Mouse (Mus musculus) intestine, postnatal 0 days (tissue): ENCODE results near the gene Ces1b. TPM values are rescaled to one million over a fixed set of nuclear protein-coding genes. Genes with fewer than 3 reads are reported as not detected.

ENCODE experiments used
- ATAC-seq: fragments of 200-750 bp; cut with Nextera tagmentation; 2 replicates; pipeline ENCODE4 v1.8.0; 2017; ENCODE audit warnings: mild to moderate bottlenecking, moderate TSS enrichment, moderate library complexity
- H3K27ac ChIP-seq: fragments of 300-500 bp; sonication (generic); 2 replicates; pipeline ENCODE4 v1.5.1; 2014; ENCODE audit warnings: mild to moderate bottlenecking, low read depth, low read length, moderate library complexity
- H3K27me3 ChIP-seq: fragments of 300-500 bp; sonication (generic); replicated peaks from 2 replicates; pipeline ENCODE4 v1.6.1; 2014; ENCODE audit warnings: low read length, mixed read lengths; ENCODE audit not compliant: control insufficient read depth, insufficient read depth
- H3K36me3 ChIP-seq: fragments of 300-500 bp; sonication (generic); 2 replicates; pipeline ENCODE4 v1.6.1; 2014; ENCODE audit warnings: mild to moderate bottlenecking, moderate library complexity; ENCODE audit not compliant: control insufficient read depth, insufficient read depth
- H3K4me1 ChIP-seq: fragments of 300-500 bp; sonication (generic); replicated peaks from 2 replicates; pipeline ENCODE4 v1.6.1; 2014; ENCODE audit warnings: antibody characterized with exemption, low read length, mixed read lengths; ENCODE audit not compliant: control insufficient read depth, insufficient read depth
- H3K4me2 ChIP-seq: fragments of 300-500 bp; sonication (generic); replicated peaks from 2 replicates; pipeline ENCODE4 v1.6.1; 2014; ENCODE audit warnings: low read depth, mild to moderate bottlenecking, moderate library complexity
- H3K4me3 ChIP-seq: fragments of 300-500 bp; sonication (generic); 2 replicates; pipeline ENCODE4 v1.5.1; 2014; ENCODE audit warnings: low read depth, low read length
- H3K9ac ChIP-seq: fragments of 300-500 bp; sonication (generic); 2 replicates; pipeline ENCODE4 v1.6.1; 2014; ENCODE audit warnings: mild to moderate bottlenecking, low read depth, low read length
- H3K9me3 ChIP-seq: fragments of 300-500 bp; sonication (generic); 2 replicates; pipeline ENCODE4 v1.6.1; 2016; ENCODE audit warnings: mixed run types; ENCODE audit not compliant: control insufficient read depth
- CTCF ChIP-seq: sonication (generic); IDR thresholded peaks from 2 replicates; pipeline ENCODE4 v1.5.1; 2016; ENCODE audit warnings: low read depth, mild to moderate bottlenecking, control low read depth, antibody characterized with exemption, moderate library complexity
- WGBS: fragments of 180-500 bp; shearing (Covaris S2); extraction: QIAGEN DNeasy Blood & Tissue Kit; methylation state at CpG from one replicate; pipeline ENCODE4 v1.1.7; 2014; 5-methylcytosine and 5-hydroxymethylcytosine counted together
- polyA plus RNA-seq: library from polyadenylated mRNA; unstranded; fragments of >200 nt; fragmentation: Nextera tagmentation; extraction: Ambion mirVana; gene quantifications from 2 replicates; pipeline ENCODE4 v1.2.1, GENCODE M21; 2015

The Ces1b gene
- 0.10 TPM in 1 of 2 replicates, not detected in the other for polyA plus RNA-seq

DNA sequence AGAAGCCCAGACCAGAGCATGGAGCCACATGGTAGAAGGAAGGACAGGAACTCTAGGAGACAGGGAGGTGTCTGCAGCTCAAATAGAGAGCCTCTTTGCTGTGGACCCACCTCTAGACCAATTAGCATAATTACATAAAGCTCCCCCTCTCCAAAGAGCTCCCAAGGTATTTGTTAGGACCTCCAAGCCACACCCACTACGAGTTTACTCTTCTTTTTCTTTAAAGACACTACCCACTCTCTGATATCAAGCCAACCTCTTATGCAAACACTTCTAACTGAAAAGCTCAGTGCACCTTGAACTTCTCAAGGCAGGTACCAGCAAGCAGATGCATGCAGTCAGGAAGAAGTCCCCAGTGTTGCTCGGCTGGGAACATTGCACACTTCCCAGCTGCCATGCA lies at the start of gene Ces1b:
Gene Ces1b (minus strand): TSS at position 131 of the 400 bp plus-strand sequence.
- Histone ChIP-seq H3K27me3 (no peaks in the 10 kb centered on the region), H3K9ac (no peak within 1 kb of the TSS), H3K4me3 (no peak within 1 kb of the TSS), H3K36me3 (no peaks in the 10 kb centered on the region), H3K27ac (no peak within 1 kb of the TSS), H3K9me3 (no peaks in the 10 kb centered on the region), H3K4me2 (no peak within 1 kb of the TSS), H3K4me1 (no peaks in the 10 kb centered on the region)
- no peak for ATAC-seq
- TF ChIP-seq CTCF: no peak
- 23% methylated on average over 2 of the region's 2 CpGs for WGBS

DNA sequence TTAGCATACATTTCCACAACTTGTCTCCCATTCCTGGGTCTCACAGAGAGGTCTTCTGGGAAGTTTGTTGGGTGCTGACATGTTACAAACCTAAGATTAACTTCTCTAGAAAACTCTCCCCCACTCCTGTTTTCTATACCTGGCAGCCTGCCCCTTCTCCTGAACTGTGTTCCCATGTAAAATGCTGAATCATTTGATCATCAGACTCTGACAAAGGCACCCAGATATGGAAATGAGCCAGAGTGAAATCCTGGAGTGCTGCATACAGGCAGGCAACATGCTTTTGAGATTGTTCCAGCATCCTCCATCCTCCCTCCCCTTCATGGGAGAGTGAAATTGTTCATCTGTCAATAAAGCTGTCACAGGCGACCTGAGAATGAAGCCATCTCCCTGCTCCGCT lies 46.7 kb upstream of the Ces1b start:
- H3K36me3 ChIP-seq: no peaks in the 10 kb centered on the region
- no peak overlapping the region for H3K4me3 ChIP-seq
- H3K27ac ChIP-seq: no peak overlapping the region
- no peaks in the 10 kb centered on the region for H3K9me3 ChIP-seq
- H3K4me2 ChIP-seq: no peak overlapping the region
- TF ChIP-seq CTCF: no peak
- no peaks in the 10 kb centered on the region for H3K4me1 ChIP-seq
- no peak for ATAC-seq
- no peak overlapping the region for H3K9ac ChIP-seq
- WGBS: 74% methylated on average over 2 of the region's 2 CpGs
- no peaks in the 10 kb centered on the region for H3K27me3 ChIP-seq

DNA sequence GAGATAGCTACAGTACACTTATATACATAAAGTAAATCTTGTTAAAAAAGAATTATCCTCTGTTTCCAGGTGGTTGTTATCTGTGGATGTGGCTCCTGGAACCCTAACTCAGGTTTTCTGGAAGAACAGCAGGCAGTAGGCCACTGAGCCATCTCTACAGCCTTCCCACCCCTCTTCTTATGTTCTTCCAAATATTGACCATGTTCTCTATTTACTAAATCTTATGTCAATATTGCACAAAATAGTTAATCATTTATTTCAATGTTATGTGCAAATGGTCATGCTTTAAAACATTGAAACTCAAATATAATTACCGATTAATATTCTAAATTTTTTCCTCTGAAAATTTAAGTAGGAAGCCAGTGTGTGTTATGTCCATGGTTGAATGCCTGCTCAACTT lies 42.2 kb upstream of the Ces1b start:
- Histone ChIP-seq H3K9me3 (no peaks in the 10 kb centered on the region), H3K36me3 (no peaks in the 10 kb centered on the region), H3K27ac (no peak overlapping the region), H3K9ac (no peak overlapping the region), H3K4me3 (no peak overlapping the region), H3K27me3 (no peaks in the 10 kb centered on the region), H3K4me1 (no peaks in the 10 kb centered on the region), H3K4me2 (no peak overlapping the region)
- no peak for TF ChIP-seq CTCF
- no peak for ATAC-seq
- 91% methylated on average over 1 of the region's 1 CpGs for WGBS

DNA sequence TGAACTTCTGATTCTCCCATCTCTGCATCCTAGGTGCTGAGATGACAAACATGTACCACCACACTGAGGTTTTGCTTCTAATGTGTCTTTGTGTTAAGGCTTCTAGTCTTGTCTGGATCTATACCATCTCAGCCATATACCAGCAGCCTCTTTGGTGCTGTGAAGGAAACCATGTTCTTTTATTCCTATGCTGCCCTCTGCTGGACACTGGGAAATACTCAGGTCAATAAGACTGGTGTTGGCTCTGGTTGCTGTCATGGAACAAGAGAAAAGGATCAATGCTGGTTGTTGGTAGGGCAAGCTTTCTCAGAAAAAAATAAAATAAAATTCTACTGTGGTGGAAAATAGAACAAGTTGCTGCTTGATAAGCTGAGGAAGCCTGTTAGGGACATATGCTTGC lies 15.6 kb upstream of the Ces1b start:
- Histone ChIP-seq H3K27me3 (no peaks in the 10 kb centered on the region), H3K9ac (no peak overlapping the region), H3K9me3 (no peaks in the 10 kb centered on the region), H3K4me2 (no peak overlapping the region), H3K36me3 (no peaks in the 10 kb centered on the region), H3K27ac (no peak overlapping the region), H3K4me1 (no peaks in the 10 kb centered on the region), H3K4me3 (no peak overlapping the region)
- peak; percentile 78 for TF ChIP-seq CTCF
- ATAC-seq: no peak

DNA sequence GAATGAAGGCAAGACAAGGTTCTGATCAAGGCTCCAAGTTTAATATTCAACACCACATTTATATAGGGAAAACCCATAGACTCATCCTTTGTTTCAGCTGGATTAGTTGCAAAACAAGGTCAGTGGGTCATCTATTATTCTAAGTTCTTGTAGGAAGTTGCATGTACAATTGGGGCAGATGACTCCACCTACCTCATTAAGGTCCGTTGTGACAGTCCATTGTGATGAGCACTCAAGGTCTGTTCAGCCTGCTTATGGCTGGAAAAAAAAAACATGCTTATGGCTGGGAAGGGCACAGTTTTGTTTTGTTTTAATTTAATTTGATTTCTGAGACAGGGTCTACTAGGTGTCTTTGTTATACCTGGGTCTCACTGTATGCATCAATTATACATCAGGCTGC lies 11.5 kb upstream of the Ces1b start:
- no peaks in the 10 kb centered on the region for H3K9me3 ChIP-seq
- no peaks in the 10 kb centered on the region for H3K27me3 ChIP-seq
- WGBS: 37% methylated on average over 1 of the region's 1 CpGs

DNA sequence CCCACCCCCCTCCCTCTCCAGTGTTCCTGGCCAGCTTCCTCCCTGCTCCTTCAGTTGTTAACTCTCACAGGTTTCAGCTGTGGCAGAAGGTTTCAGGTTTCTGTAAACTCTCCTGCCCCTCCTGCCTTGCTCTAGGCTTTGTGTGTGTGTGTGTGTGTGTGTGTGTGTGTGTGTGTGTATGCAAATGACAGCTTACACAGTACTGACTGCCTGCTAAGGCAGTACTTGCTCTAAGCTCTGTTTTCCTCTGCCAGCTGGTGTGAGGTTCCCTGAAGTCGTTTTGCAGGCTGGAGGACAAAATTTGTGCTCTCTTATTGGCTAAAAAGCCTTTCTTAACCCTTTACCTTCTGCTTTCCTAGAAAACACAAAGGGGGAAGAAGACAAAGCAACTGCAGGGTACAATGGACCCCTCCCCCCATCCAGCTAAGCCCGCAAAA lies 8.9 kb upstream of the Ces1b start:
- no peaks in the 10 kb centered on the region for H3K9me3 ChIP-seq

More for the DNA sequence above, 11.5 kb upstream of the Ces1b start:
- no peak overlapping the region for H3K4me3 ChIP-seq
- no peak for TF ChIP-seq CTCF
- H3K36me3 ChIP-seq: no peaks in the 10 kb centered on the region
- no peaks in the 10 kb centered on the region for H3K4me1 ChIP-seq
- no peak for ATAC-seq
- no peak overlapping the region for H3K9ac ChIP-seq
- no peak overlapping the region for H3K4me2 ChIP-seq
- no peak overlapping the region for H3K27ac ChIP-seq

DNA sequence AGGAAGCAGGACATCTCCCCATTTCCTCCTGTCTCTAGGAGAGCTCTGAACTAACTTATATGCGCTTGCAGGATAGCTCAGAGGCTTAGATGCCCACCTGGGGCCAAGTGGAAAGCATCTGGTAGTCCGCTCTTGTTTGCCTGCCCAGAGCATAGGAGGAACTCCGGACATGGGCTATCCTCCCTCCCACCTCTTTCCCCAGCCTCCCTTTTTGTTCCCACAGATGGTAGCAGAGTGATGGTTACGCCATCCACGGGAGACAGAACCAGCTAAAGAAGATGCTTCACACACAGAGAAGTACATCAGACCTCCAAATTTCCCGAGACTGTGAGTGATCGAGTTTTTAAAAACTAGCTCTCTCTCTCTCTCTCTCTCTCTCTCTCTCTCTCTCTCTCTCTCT lies 8.4 kb upstream of the Ces1b start:
- Histone ChIP-seq H3K27ac (no peak overlapping the region), H3K4me3 (no peak overlapping the region), H3K27me3 (no peaks in the 10 kb centered on the region), H3K36me3 (no peaks in the 10 kb centered on the region), H3K4me2 (no peak overlapping the region), H3K9ac (no peak overlapping the region), H3K9me3 (no peaks in the 10 kb centered on the region), H3K4me1 (no peaks in the 10 kb centered on the region)
- WGBS: 21% methylated on average over 7 of the region's 7 CpGs
- no peak for TF ChIP-seq CTCF
- no peak for ATAC-seq

More for the DNA sequence above, 8.9 kb upstream of the Ces1b start:
- no peak for ATAC-seq
- Histone ChIP-seq H3K36me3 (no peaks in the 10 kb centered on the region), H3K4me2 (no peak overlapping the region), H3K9ac (no peak overlapping the region), H3K27me3 (no peaks in the 10 kb centered on the region), H3K4me3 (no peak overlapping the region), H3K27ac (no peak overlapping the region), H3K4me1 (no peaks in the 10 kb centered on the region)
- no peak for TF ChIP-seq CTCF
- 9% methylated on average over 2 of the region's 2 CpGs for WGBS
